Mouse (Mus musculus) heart, embryonic 12.5 days (tissue): ENCODE measurements at regions not wholly inside any gene's neighbourhood (a gene's known extent, or its start where the extent isn't known, plus 50 kb on each side); places are given as distances from the start of the nearest gene placed in this dataset.

Experiments used
- ATAC-seq: fragments of 200-750 bp; cut with Nextera tagmentation; 2 replicates; pipeline ENCODE4 v1.8.0; 2017; ENCODE audit warnings: moderate TSS enrichment, moderate library complexity; ENCODE audit not compliant: insufficient number of reproducible peaks, low FRiP score
- H3K27ac ChIP-seq: fragments of 300-500 bp; sonication (generic); 2 replicates; pipeline ENCODE4 v1.5.1; 2016; ENCODE audit warnings: mild to moderate bottlenecking, moderate library complexity; ENCODE audit not compliant: poor library complexity, severe bottlenecking
- H3K27me3 ChIP-seq: fragments of 300-500 bp; sonication (generic); replicated peaks from 2 replicates; pipeline ENCODE4 v1.6.1; 2016; ENCODE audit warnings: mild to moderate bottlenecking, moderate library complexity
- H3K36me3 ChIP-seq: fragments of 300-500 bp; sonication (generic); 2 replicates; pipeline ENCODE4 v1.6.1; 2016; ENCODE audit warnings: mild to moderate bottlenecking, moderate library complexity
- H3K4me1 ChIP-seq: fragments of 300-500 bp; sonication (generic); replicated peaks from 2 replicates; pipeline ENCODE4 v1.6.1; 2016; ENCODE audit warnings: mild to moderate bottlenecking
- H3K4me2 ChIP-seq: fragments of 300-500 bp; sonication (generic); 2 replicates; pipeline ENCODE4 v1.6.1; 2016; ENCODE audit warnings: mild to moderate bottlenecking, moderate library complexity
- H3K4me3 ChIP-seq: fragments of 300-500 bp; sonication (generic); 2 replicates; pipeline ENCODE4 v1.5.1; 2016; ENCODE audit warnings: mild to moderate bottlenecking
- H3K9ac ChIP-seq: fragments of 300-500 bp; sonication (generic); 2 replicates; pipeline ENCODE4 v1.6.1; 2016; ENCODE audit warnings: mild to moderate bottlenecking, moderate library complexity
- H3K9me3 ChIP-seq: fragments of 300-500 bp; sonication (generic); replicated peaks from 2 replicates; pipeline ENCODE4 v1.6.1; 2016; ENCODE audit warnings: mild to moderate bottlenecking, moderate library complexity
- WGBS: fragments of 180-500 bp; shearing (Covaris S2); methylation state at CpG from one replicate; pipeline ENCODE4 v1.1.7; 2016; 5-methylcytosine and 5-hydroxymethylcytosine counted together

GRCm38 (mm10) chr8:103501328-103501727 is 600.1 kb upstream of the Cdh5 start:
- H3K9me3 ChIP-seq, result no peaks in the 10 kb centered on the region
- no peak overlapping the region for H3K27ac ChIP-seq
- H3K9ac ChIP-seq, result no peak overlapping the region
- no peaks in the 10 kb centered on the region for H3K4me1 ChIP-seq
- WGBS, result 66% methylated on average over 2 of the region's 2 CpGs
- H3K27me3 ChIP-seq, result no peaks in the 10 kb centered on the region
- H3K36me3 ChIP-seq, result no peaks in the 10 kb centered on the region
- H3K4me3 ChIP-seq, result no peak overlapping the region
- no peak for ATAC-seq
- no peak overlapping the region for H3K4me2 ChIP-seq

- Histone ChIP-seq H3K9me3 (no peaks in the 10 kb centered on the region), H3K27ac (no peak overlapping the region), H3K4me2 (no peak overlapping the region), H3K4me3 (no peak overlapping the region), H3K27me3 (no peaks in the 10 kb centered on the region), H3K36me3 (no peaks in the 10 kb centered on the region), H3K9ac (no peak overlapping the region), H3K4me1 (no peaks in the 10 kb centered on the region)
- 86% methylated on average over 9 of the region's 9 CpGs for WGBS
- no peak for ATAC-seq
Measured at GRCm38 (mm10) chr8:103502991-103503767, 598.2 kb upstream of the Cdh5 start.

- no peaks in the 10 kb centered on the region for H3K9me3 ChIP-seq
- no peaks in the 10 kb centered on the region for H3K36me3 ChIP-seq
- 43% methylated on average over 6 of the region's 6 CpGs for WGBS
- H3K27ac ChIP-seq, result no peak overlapping the region
- no peaks in the 10 kb centered on the region for H3K27me3 ChIP-seq
- H3K4me2 ChIP-seq, result no peak overlapping the region
- no peak for ATAC-seq
- no peak overlapping the region for H3K9ac ChIP-seq
- H3K4me1 ChIP-seq, result no peaks in the 10 kb centered on the region
- no peak overlapping the region for H3K4me3 ChIP-seq
Measured at GRCm38 (mm10) chr8:103506334-103506733, 595.1 kb upstream of the Cdh5 start.

GRCm38 (mm10) chr8:103507068-103507467 is 594.4 kb upstream of the Cdh5 start:
- no peaks in the 10 kb centered on the region for H3K27me3 ChIP-seq
- no peak overlapping the region for H3K4me3 ChIP-seq
- no peaks in the 10 kb centered on the region for H3K4me1 ChIP-seq
- WGBS, result 82% methylated on average over 5 of the region's 5 CpGs
- no peak overlapping the region for H3K27ac ChIP-seq
- no peaks in the 10 kb centered on the region for H3K9me3 ChIP-seq
- H3K4me2 ChIP-seq, result no peak overlapping the region
- no peak for ATAC-seq
- no peak overlapping the region for H3K9ac ChIP-seq
- no peaks in the 10 kb centered on the region for H3K36me3 ChIP-seq

- H3K27me3 ChIP-seq, result no peaks in the 10 kb centered on the region
- 76% methylated on average over 4 of the region's 4 CpGs for whole genome bisulfite sequencing
Measured at GRCm38 (mm10) chr8:103520141-103520866, 581.1 kb upstream of the Cdh5 start.

GRCm38 (mm10) chr8:103530903-103531302 is 570.5 kb upstream of the Cdh5 start:
- Histone ChIP-seq H3K4me3 (no peak overlapping the region), H3K27ac (no peak overlapping the region), H3K9ac (no peak overlapping the region), H3K4me2 (no peak overlapping the region), H3K36me3 (no peaks in the 10 kb centered on the region), H3K9me3 (no peaks in the 10 kb centered on the region), H3K27me3 (no peaks in the 10 kb centered on the region), H3K4me1 (no peaks in the 10 kb centered on the region)
- WGBS, result 48% methylated on average over 4 of the region's 4 CpGs
- no peak for ATAC-seq

More at GRCm38 (mm10) chr8:103520141-103520866, 581.1 kb upstream of the Cdh5 start:
- no peaks in the 10 kb centered on the region for H3K9me3 ChIP-seq
- H3K27ac ChIP-seq, result no peak overlapping the region
- no peak for ATAC-seq
- H3K4me3 ChIP-seq, result no peak overlapping the region
- no peaks in the 10 kb centered on the region for H3K4me1 ChIP-seq
- no peak overlapping the region for H3K9ac ChIP-seq
- no peaks in the 10 kb centered on the region for H3K36me3 ChIP-seq
- H3K4me2 ChIP-seq, result no peak overlapping the region

GRCm38 (mm10) chr8:103534971-103535370 is 566.5 kb upstream of the Cdh5 start:
- no peaks in the 10 kb centered on the region for H3K4me1 ChIP-seq
- H3K27ac ChIP-seq, result no peak overlapping the region
- H3K4me2 ChIP-seq, result no peak overlapping the region
- WGBS, result 76% methylated on average over 4 of the region's 4 CpGs
- H3K4me3 ChIP-seq, result no peak overlapping the region
- no peaks in the 10 kb centered on the region for H3K36me3 ChIP-seq
- no peak overlapping the region for H3K9ac ChIP-seq
- H3K27me3 ChIP-seq, result no peaks in the 10 kb centered on the region
- no peaks in the 10 kb centered on the region for H3K9me3 ChIP-seq
- ATAC-seq, result no peak

GRCm38 (mm10) chr8:103536856-103537255 is 564.6 kb upstream of the Cdh5 start:
- no peak overlapping the region for H3K27ac ChIP-seq

GRCm38 (mm10) chr8:103541954-103542353 is 559.5 kb upstream of the Cdh5 start:
- 70% methylated on average over 2 of the region's 2 CpGs for WGBS
- no peak overlapping the region for H3K4me2 ChIP-seq
- no peaks in the 10 kb centered on the region for H3K4me1 ChIP-seq
- no peaks in the 10 kb centered on the region for H3K27me3 ChIP-seq
- no peaks in the 10 kb centered on the region for H3K36me3 ChIP-seq
- H3K9me3 ChIP-seq, result 0 out of 2 replicates have a peak, but pooled peaks cover 3% of the 10 kb centered on the region
- no peak for ATAC-seq
- H3K27ac ChIP-seq, result no peak overlapping the region
- H3K4me3 ChIP-seq, result no peak overlapping the region
- H3K9ac ChIP-seq, result no peak overlapping the region

More at GRCm38 (mm10) chr8:103536856-103537255, 564.6 kb upstream of the Cdh5 start:
- no peak for ATAC-seq
- Histone ChIP-seq H3K27me3 (no peaks in the 10 kb centered on the region), H3K4me2 (no peak overlapping the region), H3K4me1 (no peaks in the 10 kb centered on the region), H3K9me3 (no peaks in the 10 kb centered on the region), H3K9ac (no peak overlapping the region), H3K36me3 (no peaks in the 10 kb centered on the region), H3K4me3 (no peak overlapping the region)
- WGBS, result 66% methylated on average over 2 of the region's 2 CpGs

GRCm38 (mm10) chr8:103551916-103552535 is 549.4 kb upstream of the Cdh5 start:
- Histone ChIP-seq H3K9ac (no peak overlapping the region), H3K4me3 (no peak overlapping the region), H3K27me3 (no peaks in the 10 kb centered on the region), H3K27ac (no peak overlapping the region), H3K36me3 (no peaks in the 10 kb centered on the region), H3K4me1 (no peaks in the 10 kb centered on the region), H3K9me3 (no peaks in the 10 kb centered on the region), H3K4me2 (no peak overlapping the region)
- 46% methylated on average over 8 of the region's 8 CpGs for WGBS
- no peak for ATAC-seq

- WGBS, result 69% methylated on average over 2 of the region's 2 CpGs
- ATAC-seq, result no peak
- H3K4me3 ChIP-seq, result no peak overlapping the region
- H3K36me3 ChIP-seq, result no peaks in the 10 kb centered on the region
- no peaks in the 10 kb centered on the region for H3K4me1 ChIP-seq
- H3K27me3 ChIP-seq, result no peaks in the 10 kb centered on the region
- no peak overlapping the region for H3K9ac ChIP-seq
- H3K4me2 ChIP-seq, result no peak overlapping the region
- H3K9me3 ChIP-seq, result no peaks in the 10 kb centered on the region
- no peak overlapping the region for H3K27ac ChIP-seq
Measured at GRCm38 (mm10) chr8:103561606-103562005, 539.8 kb upstream of the Cdh5 start.
